Mouse (Mus musculus): ENCODE measurements around the gene Pdxp. TPM values are rescaled to one million over a fixed set of nuclear protein-coding genes. Genes with fewer than 3 reads are reported as not detected.

Pdxp gene
- 117 and 118 TPM in 2 replicates for polyA plus RNA-seq (2015; fragmentation: Nextera tagmentation; extraction: Ambion mirVana)

DNA sequence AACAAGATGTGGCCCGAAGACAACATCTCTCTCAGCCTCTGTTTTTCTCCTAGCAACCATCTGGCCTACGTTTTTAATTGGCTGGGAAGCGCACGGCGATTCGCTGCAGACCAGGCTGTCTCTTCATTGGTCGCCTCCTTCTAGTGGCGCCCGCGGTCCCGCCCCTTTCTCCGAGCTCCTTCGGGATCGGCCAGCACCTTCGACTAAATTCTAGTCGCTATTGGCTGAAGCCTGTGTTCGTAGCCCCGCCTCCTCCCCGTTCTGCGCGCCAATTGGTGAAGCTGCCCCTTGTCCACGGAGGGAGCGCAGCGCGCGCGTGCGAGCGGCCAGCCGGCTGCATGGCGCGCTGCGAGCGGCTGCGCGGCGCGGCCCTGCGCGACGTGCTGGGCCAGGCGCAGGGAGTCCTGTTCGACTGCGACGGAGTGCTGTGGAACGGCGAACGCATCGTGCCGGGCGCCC, at the start of gene Pdxp:
Pdxp (plus strand) TSS at position 288 of the 459 bp plus-strand sequence.

DNA sequence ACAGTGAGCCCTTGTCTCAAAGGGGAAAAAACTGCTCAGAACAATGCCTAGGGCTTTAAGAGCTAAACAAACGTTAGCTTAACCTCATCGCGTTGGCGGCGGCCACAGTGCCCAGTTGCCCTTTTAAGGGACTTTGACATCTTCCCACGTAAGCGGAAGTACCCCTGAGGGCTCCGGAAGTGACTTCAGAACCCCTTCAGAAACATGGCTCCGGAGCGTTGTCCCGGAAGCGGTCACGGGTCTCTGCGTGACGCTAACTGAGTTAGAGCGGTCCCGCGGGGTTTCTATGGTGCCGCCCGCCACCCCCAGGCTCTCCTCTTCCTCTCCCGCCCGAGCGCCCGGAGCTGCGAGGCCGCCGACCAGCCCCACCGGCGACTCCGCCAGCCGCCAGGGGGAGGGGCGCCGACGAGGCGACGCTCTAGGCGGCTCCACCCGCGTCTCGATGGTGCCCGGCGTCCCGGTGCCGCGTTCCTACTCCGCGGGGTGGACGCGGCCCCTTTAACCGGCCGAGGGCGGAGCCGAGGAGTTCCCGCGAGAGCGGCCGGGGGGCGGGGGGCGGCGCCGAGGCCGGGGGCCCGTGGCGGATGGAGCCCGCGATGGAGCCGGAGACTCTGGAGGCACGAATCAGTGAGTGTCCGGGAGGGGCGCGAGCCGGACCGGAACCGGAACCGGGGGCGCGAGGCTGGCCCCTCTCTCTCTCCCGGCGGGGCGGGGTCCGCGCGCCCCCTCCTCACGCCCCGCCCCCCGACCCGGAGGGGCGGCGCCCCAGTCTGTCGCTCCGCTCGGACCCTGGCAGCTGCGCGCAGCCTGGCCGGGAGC, 36.5 kb upstream of the Pdxp start, which contains the start of gene Gga1:
Gga1 (plus strand) TSS at position 200 of the 819 bp plus-strand sequence.

DNA sequence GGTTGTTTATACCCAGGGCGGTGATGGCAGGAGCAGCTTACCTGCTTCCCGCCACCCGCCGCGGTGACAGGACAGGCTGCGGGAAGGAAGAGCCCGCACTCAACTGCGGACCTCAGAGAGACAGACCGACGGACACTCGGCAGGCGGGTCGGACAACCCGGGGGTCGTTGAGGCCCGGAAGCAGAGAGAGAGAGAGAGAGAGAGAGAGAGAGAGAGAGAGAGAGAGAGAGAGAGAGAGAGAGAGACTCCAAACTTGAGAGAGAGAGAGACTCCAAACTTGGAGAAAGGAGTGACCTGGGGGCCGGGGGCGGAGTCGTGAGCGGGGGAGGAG, 14.3 kb upstream of the Pdxp start, which contains the start of gene Gm49510:
Gm49510 (plus strand) TSS at position 259 of the 331 bp plus-strand sequence.

DNA sequence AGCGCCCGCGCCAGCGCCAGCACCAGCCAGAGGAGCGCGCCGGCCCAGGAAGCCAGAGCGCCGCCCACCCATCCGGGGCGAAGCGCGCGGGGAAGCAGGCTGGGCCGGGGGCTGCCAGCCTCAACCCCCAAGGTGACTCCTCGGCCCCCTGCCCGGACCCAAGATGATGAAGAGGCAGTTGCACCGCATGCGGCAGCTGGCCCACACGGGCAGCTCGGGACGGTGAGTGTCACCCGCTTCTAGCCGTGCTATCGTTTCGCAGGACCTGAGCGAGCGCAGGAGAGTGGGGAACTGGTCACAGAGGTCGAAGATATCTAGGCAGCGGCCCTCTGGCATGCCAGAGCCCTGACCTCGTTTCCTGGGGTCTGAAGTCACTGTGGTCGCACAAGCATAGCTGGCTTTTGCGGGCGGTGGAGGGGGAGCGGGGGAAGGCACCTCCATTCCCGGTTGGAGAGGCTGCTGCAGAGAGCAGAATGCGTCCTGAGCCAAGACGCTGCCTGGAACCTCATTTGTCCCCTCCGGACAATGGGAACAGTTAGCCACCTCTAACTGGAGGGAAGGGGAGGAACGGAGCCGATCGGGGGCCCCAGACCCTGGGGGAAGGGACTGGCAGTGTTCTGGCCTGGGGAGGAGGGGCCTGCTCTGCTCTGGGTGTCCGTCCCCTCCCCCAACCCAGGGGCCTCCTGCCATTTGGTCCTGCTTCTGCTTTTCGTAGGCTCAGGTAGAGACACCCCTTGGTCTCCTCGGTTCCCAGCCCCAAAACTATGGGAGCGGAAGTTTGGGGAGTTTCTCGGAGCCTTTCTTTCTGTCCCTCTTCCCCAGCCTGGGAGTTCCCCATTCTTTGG, 13.8 kb upstream of the Pdxp start, which contains the start of gene Sh3bp1:
Sh3bp1 (plus strand) TSS at position 29 of the 845 bp plus-strand sequence.

DNA sequence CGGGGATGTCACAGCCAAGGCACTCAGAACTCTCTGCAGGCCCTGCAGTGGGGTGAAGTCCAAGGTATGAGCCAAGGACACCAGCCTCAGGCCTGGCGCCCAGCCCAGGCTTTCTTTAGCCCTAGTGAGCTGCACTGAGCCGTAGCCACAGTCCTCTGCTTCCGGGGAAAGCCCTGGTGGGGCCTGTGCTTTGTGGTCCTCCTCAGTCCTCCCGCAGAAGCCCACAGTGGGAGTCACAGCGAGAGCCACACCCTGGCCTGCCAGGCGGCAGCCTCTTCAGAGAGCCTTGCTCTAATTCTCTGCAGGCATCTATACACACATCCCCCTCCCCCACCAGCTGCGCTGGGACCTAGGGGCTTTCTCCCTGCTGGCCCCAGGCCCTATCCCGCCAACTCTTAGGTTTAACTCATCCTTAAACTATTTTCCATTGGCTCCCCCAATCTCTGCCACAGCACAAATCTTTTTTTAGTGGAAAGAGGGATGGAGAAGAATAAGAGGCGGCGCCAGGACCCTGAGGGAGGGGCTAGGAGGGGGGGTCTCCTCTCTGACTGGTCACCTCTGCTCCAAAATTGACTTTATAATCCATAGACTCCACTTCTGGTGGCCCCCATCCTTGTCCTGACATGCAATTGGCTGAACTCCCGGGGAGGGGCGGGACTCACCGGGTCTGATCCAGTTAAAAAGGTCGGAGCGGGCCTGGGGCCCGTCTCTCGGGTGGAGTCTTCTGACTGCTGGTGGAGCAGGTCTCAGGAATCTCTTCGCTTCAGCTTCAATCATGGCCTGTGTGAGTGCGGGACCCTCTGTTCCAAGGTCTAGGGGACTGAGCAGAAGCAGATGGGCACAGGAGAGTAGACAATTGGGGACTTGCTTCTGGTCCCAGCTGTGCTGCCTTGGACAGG, 12.6 kb downstream of the Pdxp start, which contains the start of gene Lgals1:
Lgals1 (plus strand) TSS at position 705 of the 899 bp plus-strand sequence.

DNA sequence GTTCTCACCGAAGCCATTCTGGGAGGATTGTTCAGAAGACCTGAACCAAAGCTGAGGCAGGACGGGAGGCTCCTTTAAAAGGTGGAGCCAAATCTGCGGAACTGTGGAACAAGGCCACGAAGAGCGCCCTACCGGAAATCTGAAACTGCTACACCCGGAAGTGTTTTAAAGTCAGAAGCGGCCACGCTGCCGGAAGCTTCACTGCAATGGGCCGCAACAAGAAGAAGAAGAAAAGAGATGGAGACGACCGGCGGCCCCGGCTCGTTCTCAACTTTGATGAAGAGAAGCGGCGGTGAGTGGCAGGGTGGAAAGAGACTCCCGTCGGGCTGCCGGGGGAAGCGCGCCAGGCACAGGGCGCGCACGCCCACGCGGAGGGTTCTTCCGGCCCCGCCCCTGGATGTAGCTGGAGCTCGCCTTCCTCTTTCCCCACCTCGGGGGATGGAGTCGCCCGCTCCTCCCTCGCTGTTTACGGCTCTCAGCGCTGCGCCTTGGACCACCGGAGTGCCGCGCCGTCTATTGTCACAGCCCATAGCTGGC, 21.1 kb downstream of the Pdxp start, which contains the start of gene Nol12:
Nol12 (plus strand) TSS at position 150 of the 537 bp plus-strand sequence.

DNA sequence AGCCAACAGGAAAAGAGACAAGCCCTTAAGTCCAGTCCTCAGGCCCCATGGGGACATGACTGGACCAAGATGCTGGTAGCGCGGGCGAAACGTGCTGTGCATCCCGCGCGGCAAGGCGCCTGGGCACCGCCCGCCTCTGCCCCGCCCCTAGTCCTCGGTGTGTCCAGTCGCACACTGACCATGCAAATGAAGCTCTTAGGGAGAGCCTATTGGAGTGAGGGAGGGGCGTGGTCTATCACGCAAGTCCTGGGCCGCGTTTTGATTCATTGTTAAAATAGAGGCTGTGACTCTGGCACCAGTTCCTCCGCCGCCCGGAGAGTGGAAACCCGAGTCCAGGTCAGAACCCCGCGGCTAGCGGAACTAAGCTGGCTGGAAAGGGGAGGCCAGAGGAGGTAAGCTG, 33.9 kb downstream of the Pdxp start, which contains the start of gene Triobp:
Triobp (plus strand) TSS at position 68 of the 400 bp plus-strand sequence.

Small RNA genes within 50 kb of the gene (microRNA-seq; reads per million reads assigned to microRNA genes)
- not detected for gene Mir6955

Other genes with a start within 250 kb of the Pdxp start
- 12.1 and 13.6 TPM in 2 replicates for gene Elfn2, start 195.1 kb upstream of the Pdxp start, polyA plus RNA-seq (2015; fragmentation: Nextera tagmentation; extraction: Ambion mirVana)
- gene Mfng, start 140.4 kb upstream of the Pdxp start, polyA plus RNA-seq (2015; fragmentation: Nextera tagmentation; extraction: Ambion mirVana), result 8.2 and 9.7 TPM in 2 replicates
- gene Card10, start 110.9 kb upstream of the Pdxp start, polyA plus RNA-seq (2015; fragmentation: Nextera tagmentation; extraction: Ambion mirVana), result 2.6 and 3.0 TPM in 2 replicates
- gene Cdc42ep1, start 71.3 kb upstream of the Pdxp start, polyA plus RNA-seq (2015; fragmentation: Nextera tagmentation; extraction: Ambion mirVana), result 16.6 and 17.0 TPM in 2 replicates
- gene Lgals2, start 58.4 kb upstream of the Pdxp start, polyA plus RNA-seq (2015; fragmentation: Nextera tagmentation; extraction: Ambion mirVana), result 0.28 TPM in 1 of 2 replicates, not detected in the other
- 36.0 and 39.3 TPM in 2 replicates for gene Gga1, start 36.7 kb upstream of the Pdxp start, polyA plus RNA-seq (2015; fragmentation: Nextera tagmentation; extraction: Ambion mirVana)
- gene Gm49510, start 14.3 kb upstream of the Pdxp start, polyA plus RNA-seq (2015; fragmentation: Nextera tagmentation; extraction: Ambion mirVana), result not detected in 2 replicates
- gene Sh3bp1, start 14.2 kb upstream of the Pdxp start, polyA plus RNA-seq (2015; fragmentation: Nextera tagmentation; extraction: Ambion mirVana), result 3.8 and 4.8 TPM in 2 replicates
- 224 and 275 TPM in 2 replicates for gene Lgals1, start 12.8 kb downstream of the Pdxp start, polyA plus RNA-seq (2015; fragmentation: Nextera tagmentation; extraction: Ambion mirVana)
- 55.4 and 55.8 TPM in 2 replicates for gene Nol12, start 21.0 kb downstream of the Pdxp start, polyA plus RNA-seq (2015; fragmentation: Nextera tagmentation; extraction: Ambion mirVana)
- gene Triobp, start 33.8 kb downstream of the Pdxp start, polyA plus RNA-seq (2015; fragmentation: Nextera tagmentation; extraction: Ambion mirVana), result 21.8 and 27.3 TPM in 2 replicates
- 148 and 161 TPM in 2 replicates for gene H1f0, start 114.5 kb downstream of the Pdxp start, polyA plus RNA-seq (2015; fragmentation: Nextera tagmentation; extraction: Ambion mirVana)
- 0.26 TPM in 1 of 2 replicates, not detected in the other for gene Galr3, start 128.0 kb downstream of the Pdxp start, polyA plus RNA-seq (2015; fragmentation: Nextera tagmentation; extraction: Ambion mirVana)
- 41.6 and 44.2 TPM in 2 replicates for gene Ankrd54, start 149.0 kb downstream of the Pdxp start, polyA plus RNA-seq (2015; fragmentation: Nextera tagmentation; extraction: Ambion mirVana)
- 151 and 153 TPM in 2 replicates for gene Eif3l, start 161.3 kb downstream of the Pdxp start, polyA plus RNA-seq (2015; fragmentation: Nextera tagmentation; extraction: Ambion mirVana)
- gene Micall1, start 195.0 kb downstream of the Pdxp start, polyA plus RNA-seq (2015; fragmentation: Nextera tagmentation; extraction: Ambion mirVana), result 10.2 and 12.5 TPM in 2 replicates
- 322 and 359 TPM in 2 replicates for gene Polr2f, start 227.1 kb downstream of the Pdxp start, polyA plus RNA-seq (2015; fragmentation: Nextera tagmentation; extraction: Ambion mirVana)
- gene 1700088E04Rik, start 227.3 kb downstream of the Pdxp start, polyA plus RNA-seq (2015; fragmentation: Nextera tagmentation; extraction: Ambion mirVana), result 15.8 and 18.5 TPM in 2 replicates